Mouse (Mus musculus) bone marrow, adult 2 months (tissue): Measurements from ENCODE around the gene Shc3.

Experiments
- CTCF ChIP-seq: fragments of 200-500 bp; IDR thresholded peaks from 2 replicates; pipeline ENCODE4 v1.5.1; 2011; ENCODE audit warnings: low read length, control low read depth; ENCODE audit not compliant: control insufficient read depth, insufficient read depth
- POLR2A ChIP-seq: fragments of 200-500 bp; IDR thresholded peaks from 2 replicates; pipeline ENCODE4 v1.6.1; 2011; ENCODE audit warnings: low read depth, mild to moderate bottlenecking, control low read depth, low read length, borderline replicate concordance; ENCODE audit not compliant: control insufficient read depth

- TF ChIP-seq POLR2A = no peak
- TF ChIP-seq CTCF = no peak
Measured at GRCm38 (mm10) chr13:51523311-51523710, 45.9 kb downstream of the Shc3 start.
